Mouse (Mus musculus) embryonic fibroblast, embryonic 13.5 days (primary cell): ENCODE results near the gene Myh15. TPM values are rescaled to one million over a fixed set of nuclear protein-coding genes. Genes with fewer than 3 reads are reported as not detected.
"Not testable (repeated sequence)": the region's sequence is repeated elsewhere in the genome, so short reads cannot be mapped to it uniquely, and the experiment has no call there.

ENCODE experiments used
- H3K27ac ChIP-seq: 2 replicates; pipeline ENCODE4 v1.5.1; 2012; ENCODE audit warnings: low read length, control low read depth, inconsistent platforms; ENCODE audit not compliant: insufficient read depth
- H3K4me1 ChIP-seq: 2 replicates; pipeline ENCODE4 v1.6.1; 2011; ENCODE audit warnings: low read length; ENCODE audit not compliant: control insufficient read depth, insufficient read depth
- H3K4me3 ChIP-seq: 2 replicates; pipeline ENCODE4 v1.5.1; 2011; ENCODE audit warnings: mild to moderate bottlenecking, control low read depth, low read length; ENCODE audit not compliant: insufficient read depth
- CTCF ChIP-seq: IDR thresholded peaks from 2 replicates; pipeline ENCODE4 v1.5.1; 2011; ENCODE audit warnings: mild to moderate bottlenecking, control low read depth, low read length, moderate library complexity, borderline replicate concordance; ENCODE audit not compliant: insufficient read depth
- POLR2A ChIP-seq: IDR thresholded peaks from 2 replicates; pipeline ENCODE4 v1.6.1; 2011; ENCODE audit warnings: low read depth, mild to moderate bottlenecking, control low read depth, low read length, moderate library complexity
- polyA plus RNA-seq: library from polyadenylated mRNA; stranded (reverse); fragments of >200 nt; gene quantifications from 2 replicates; pipeline ENCODE4 v1.2.4, GENCODE M21; 2011; ENCODE audit warnings: low read depth; ENCODE audit not compliant: missing spikeins, insufficient read length

The Myh15 gene
- polyA plus RNA-seq, 1 experiment, result not detected

- no peaks in the 10 kb centered on the region for H3K4me1 ChIP-seq
- TF ChIP-seq POLR2A (no peak), CTCF (peak; percentile 80; the same call in 1 of the 2 replicates)
- H3K4me3 ChIP-seq, result no peak overlapping the region
- H3K27ac ChIP-seq, result no peak overlapping the region
Measured at GRCm38 (mm10) chr16:49164349-49165137, 107.3 kb downstream of the Myh15 start.

- no peak overlapping the region for H3K4me3 ChIP-seq
- TF ChIP-seq CTCF, result no peak
- TF ChIP-seq POLR2A, result no peak
- no peak overlapping the region for H3K27ac ChIP-seq
- H3K4me1 ChIP-seq, result no peaks in the 10 kb centered on the region
Measured at GRCm38 (mm10) chr16:49165728-49166127, 108.4 kb downstream of the Myh15 start.

GRCm38 (mm10) chr16:49167325-49167724 lies 110.0 kb downstream of the Myh15 start:
- H3K4me3 ChIP-seq, result no peak overlapping the region
- H3K4me1 ChIP-seq, result no peaks in the 10 kb centered on the region
- no peak for TF ChIP-seq CTCF
- H3K27ac ChIP-seq, result no peak overlapping the region

GRCm38 (mm10) chr16:49175077-49175476 lies 117.8 kb downstream of the Myh15 start:
- TF ChIP-seq CTCF, result no peak
- TF ChIP-seq POLR2A, result no peak

GRCm38 (mm10) chr16:49175729-49176395 lies 118.6 kb downstream of the Myh15 start:
- TF ChIP-seq POLR2A (no peak), CTCF (no peak)
- no peak overlapping the region for H3K27ac ChIP-seq
- H3K4me1 ChIP-seq, result no peaks in the 10 kb centered on the region
- no peak overlapping the region for H3K4me3 ChIP-seq

More at GRCm38 (mm10) chr16:49175077-49175476, 117.8 kb downstream of the Myh15 start:
- Histone ChIP-seq H3K4me3 (no peak overlapping the region), H3K27ac (no peak overlapping the region), H3K4me1 (no peaks in the 10 kb centered on the region)

GRCm38 (mm10) chr16:49193521-49193920 lies 136.2 kb downstream of the Myh15 start:
- Histone ChIP-seq H3K27ac (no peak overlapping the region), H3K4me3 (no peak overlapping the region), H3K4me1 (peaks cover 8% of the 10 kb centered on the region; the same call in 1 of the 2 replicates)
- TF ChIP-seq CTCF (no peak), POLR2A (no peak)

- no peak for TF ChIP-seq CTCF
- TF ChIP-seq POLR2A, result no peak
- no peak overlapping the region for H3K27ac ChIP-seq
- H3K4me1 ChIP-seq, result peaks cover 8% of the 10 kb centered on the region; the same call in 1 of the 2 replicates
- no peak overlapping the region for H3K4me3 ChIP-seq
Measured at GRCm38 (mm10) chr16:49193986-49194385, 136.7 kb downstream of the Myh15 start.

GRCm38 (mm10) chr16:49196290-49196689 lies 139.0 kb downstream of the Myh15 start:
- H3K4me3 ChIP-seq, result no peak overlapping the region
- H3K4me1 ChIP-seq, result peaks cover 8% of the 10 kb centered on the region; the same call in 1 of the 2 replicates
- TF ChIP-seq POLR2A (no peak), CTCF (no peak)
- H3K27ac ChIP-seq, result no peak overlapping the region

GRCm38 (mm10) chr16:49197951-49198350 lies 140.7 kb downstream of the Myh15 start:
- no peak overlapping the region for H3K4me3 ChIP-seq
- peaks cover 8% of the 10 kb centered on the region; the same call in 1 of the 2 replicates for H3K4me1 ChIP-seq
- TF ChIP-seq POLR2A, result no peak
- no peak for TF ChIP-seq CTCF
- H3K27ac ChIP-seq, result no peak overlapping the region

- no peak for TF ChIP-seq CTCF
- no peak for TF ChIP-seq POLR2A
- Histone ChIP-seq H3K27ac (no peak overlapping the region), H3K4me3 (no peak overlapping the region), H3K4me1 (no peaks in the 10 kb centered on the region)
Measured at GRCm38 (mm10) chr16:49223733-49224132, 166.4 kb downstream of the Myh15 start.

GRCm38 (mm10) chr16:49243517-49243916 lies 186.2 kb downstream of the Myh15 start:
- H3K4me1 ChIP-seq, H3K27ac ChIP-seq, H3K4me3 ChIP-seq: not testable (repeated sequence)
